Mouse (Mus musculus) gastrocnemius, postnatal 14 days (tissue): Measurements from ENCODE around the gene Srgn. TPM values are rescaled to one million over a fixed set of nuclear protein-coding genes. Genes with fewer than 3 reads are reported as not detected.

Source experiments
- total RNA-seq, 2 experiments: library from RNA; stranded (reverse); gene quantifications; 2 replicates each; pipeline ENCODE4 v1.2.3; 2021

The Srgn gene
- total RNA-seq, 2 experiments from 2014 or later, result 11.8 to 14.0 TPM

Other genes with a start within 250 kb of the Srgn start
- gene Hk1, start 147.5 kb downstream of the Srgn start, total RNA-seq, result 10 to 100 TPM; 12.6 to 16.3 TPM
- under 1 TPM; 0.09 to 0.14 TPM for gene Hkdc1, start 105.0 kb downstream of the Srgn start, total RNA-seq
- under 1 TPM; 0.16 to 0.23 TPM for gene 4930507D05Rik, start 78.0 kb downstream of the Srgn start, total RNA-seq
- 10 to 100 TPM; 16.3 to 17.6 TPM for gene Supv3l1, start 77.7 kb downstream of the Srgn start, total RNA-seq
- 10 to 100 TPM; 26.3 to 26.6 TPM for gene Vps26a, start 40.6 kb downstream of the Srgn start, total RNA-seq
- gene Kif1bp, start 51.0 kb upstream of the Srgn start, total RNA-seq, result 10 to 100 TPM; 21.6 to 22.8 TPM
- gene Ddx21, start 74.8 kb upstream of the Srgn start, total RNA-seq, result 10 to 100 TPM; 25.1 to 34.3 TPM
- gene Ddx50, start 123.8 kb upstream of the Srgn start, total RNA-seq, result 10 to 100 TPM; 49.2 to 50.9 TPM
- gene Stox1, start 198.7 kb upstream of the Srgn start, total RNA-seq, result under 1 TPM; 0.49 to 0.82 TPM